Mouse (Mus musculus) kidney, adult 8-10 months (tissue): ENCODE results near the gene Sncg.
"Not testable (repeated sequence)": the region's sequence is repeated elsewhere in the genome, so short reads cannot be mapped to it uniquely, and the experiment has no call there.

Experiments used
- DNase-seq, 2 experiments: peaks; one replicate each; pipeline ENCODE4 v3.0.0; 2022

Gene Sncg

GRCm38 (mm10) chr14:34374577-34374976 is at the start of gene Sncg:
TSS of gene Sncg (minus strand) at chr14:34374789.
- DNase-seq = no peak

GRCm38 (mm10) chr14:34421078-34421477 is 46.5 kb upstream of the Sncg start:
- no peak for DNase-seq

- DNase-seq = no peak
Observed at GRCm38 (mm10) chr14:34417501-34417900, 42.9 kb upstream of the Sncg start.

GRCm38 (mm10) chr14:34416946-34417345 is 42.4 kb upstream of the Sncg start:
- DNase-seq = not testable (repeated sequence)

- no peak for DNase-seq
Observed at GRCm38 (mm10) chr14:34412164-34412896, 37.7 kb upstream of the Sncg start.

- no peak for DNase-seq
Observed at GRCm38 (mm10) chr14:34410716-34411115, 36.1 kb upstream of the Sncg start.

GRCm38 (mm10) chr14:34403424-34403823 is 28.8 kb upstream of the Sncg start:
- no peak for DNase-seq

- DNase-seq = no peak
Observed at GRCm38 (mm10) chr14:34402871-34403270, 28.3 kb upstream of the Sncg start.

GRCm38 (mm10) chr14:34401135-34401534 is 26.5 kb upstream of the Sncg start:
- peak; percentile 69 to 88 for DNase-seq

GRCm38 (mm10) chr14:34400021-34400420 is 25.4 kb upstream of the Sncg start:
- DNase-seq = no peak

GRCm38 (mm10) chr14:34399301-34399700 is 24.7 kb upstream of the Sncg start:
- DNase-seq = no peak

GRCm38 (mm10) chr14:34398901-34399300 is 24.3 kb upstream of the Sncg start:
- no peak for DNase-seq

GRCm38 (mm10) chr14:34397871-34398270 is 23.3 kb upstream of the Sncg start:
- peak; percentile 35 to 55 for DNase-seq

GRCm38 (mm10) chr14:34393295-34393694 is 18.7 kb upstream of the Sncg start:
- DNase-seq = no peak

GRCm38 (mm10) chr14:34382921-34383704 is 8.5 kb upstream of the Sncg start:
- DNase-seq = no peak

GRCm38 (mm10) chr14:34378560-34379331 is 4.2 kb upstream of the Sncg start:
- DNase-seq = peak; percentile 55 to 68

GRCm38 (mm10) chr14:34377121-34377520 is 2.5 kb upstream of the Sncg start:
- DNase-seq = no peak

GRCm38 (mm10) chr14:34375941-34376340 is 1.4 kb upstream of the Sncg start:
- DNase-seq = no peak

- no peak for DNase-seq
Observed at GRCm38 (mm10) chr14:34375415-34375904, 871 bp upstream of the Sncg start, which contains the start of gene Mmrn2. TSS of gene Mmrn2 (plus strand) at chr14:34375465.

- DNase-seq = no peak
Observed at GRCm38 (mm10) chr14:34373581-34373980, 1.0 kb downstream of the Sncg start.

GRCm38 (mm10) chr14:34372646-34373045 is 1.9 kb downstream of the Sncg start:
- peak in 1 of 2 experiments; percentile 57 for DNase-seq

GRCm38 (mm10) chr14:34371763-34372162 is 2.8 kb downstream of the Sncg start:
- DNase-seq = no peak

- no peak for DNase-seq
Observed at GRCm38 (mm10) chr14:34370921-34371320, 3.7 kb downstream of the Sncg start.
